Mouse (Mus musculus) adrenal gland, postnatal 10 days (tissue): ENCODE results near the gene Gm26965. TPM values are rescaled to one million over a fixed set of nuclear protein-coding genes. Genes with fewer than 3 reads are reported as not detected.

Experiments used
- total RNA-seq, 2 experiments: library from RNA; stranded (reverse); gene quantifications; 2 replicates each; pipeline ENCODE4 v1.2.3; 2021

Gm26965 gene
- total RNA-seq, 2 experiments from 2014 or later, result not detected

Other genes with a start within 250 kb of the Gm26965 start
- gene Zfp458, start 247.7 kb downstream of the Gm26965 start, total RNA-seq, result 1 to 10 TPM; 2.5 to 4.9 TPM
- gene Zfp457, start 219.7 kb downstream of the Gm26965 start, total RNA-seq, result 1 to 10 TPM; 2.2 to 4.7 TPM
- gene Zfp595, start 193.6 kb downstream of the Gm26965 start, total RNA-seq, result 1 to 10 TPM; 3.5 to 5.1 TPM
- 1 to 10 TPM in 1 of 2 experiments, not detected in 1; 1.9 TPM for gene Gm28044, start 165.6 kb downstream of the Gm26965 start, total RNA-seq
- 1 to 10 TPM; 2.6 to 2.7 TPM for gene Zfp953, start 165.5 kb downstream of the Gm26965 start, total RNA-seq
- 1 to 10 TPM in 1 of 2 experiments, not detected in 1; 1.7 TPM for gene Gm28041, start 150.4 kb downstream of the Gm26965 start, total RNA-seq
- 1 to 10 TPM; 1.7 to 1.9 TPM for gene Zfp456, start 150.3 kb downstream of the Gm26965 start, total RNA-seq
- gene Zfp429, start 126.3 kb downstream of the Gm26965 start, total RNA-seq, result 1 to 10 TPM; 4.3 to 4.4 TPM
- 1 to 10 TPM in 1 of 2 experiments, under 1 TPM in 1; 0.54 to 1.5 TPM for gene Zfp459, start 104.7 kb downstream of the Gm26965 start, total RNA-seq
- 10 to 100 TPM; 11.1 to 13.2 TPM for gene Zfp874a, start 74.5 kb downstream of the Gm26965 start, total RNA-seq
- 10 to 100 TPM; 11.7 to 14.2 TPM for gene Zfp874b, start 41.9 kb downstream of the Gm26965 start, total RNA-seq
- 1 to 10 TPM; 6.0 to 8.1 TPM for gene Zfp58, start 25.6 kb downstream of the Gm26965 start, total RNA-seq
- gene Zfp87, start within 50 bp of the Gm26965 start, total RNA-seq, result 10 to 100 TPM; 19.5 to 21.5 TPM
- 1 to 10 TPM; 8.0 to 8.5 TPM for gene Zfp748, start 27.7 kb upstream of the Gm26965 start, total RNA-seq
- gene Zfp729b, start 83.6 kb upstream of the Gm26965 start, total RNA-seq, result 1 to 10 TPM; 7.3 to 8.7 TPM
- not detected for gene Gm49345, start 111.6 kb upstream of the Gm26965 start, total RNA-seq
- gene Zfp729a, start 111.6 kb upstream of the Gm26965 start, total RNA-seq, result 1 to 10 TPM; 4.3 to 7.2 TPM
- gene Zfp738, start 160.9 kb upstream of the Gm26965 start, total RNA-seq, result 10 to 100 TPM in 1 of 2 experiments, 1 to 10 TPM in 1; 8.5 to 12.7 TPM
- 10 to 100 TPM in 1 of 2 experiments, 1 to 10 TPM in 1; 8.9 to 11.7 TPM for gene Zfp65, start 203.0 kb upstream of the Gm26965 start, total RNA-seq
- 1 to 10 TPM; 3.6 to 6.4 TPM for gene Zfp85, start 229.1 kb upstream of the Gm26965 start, total RNA-seq